15 mouse cellular contexts compared by ENCODE assay signal in the genomic region with DNA sequence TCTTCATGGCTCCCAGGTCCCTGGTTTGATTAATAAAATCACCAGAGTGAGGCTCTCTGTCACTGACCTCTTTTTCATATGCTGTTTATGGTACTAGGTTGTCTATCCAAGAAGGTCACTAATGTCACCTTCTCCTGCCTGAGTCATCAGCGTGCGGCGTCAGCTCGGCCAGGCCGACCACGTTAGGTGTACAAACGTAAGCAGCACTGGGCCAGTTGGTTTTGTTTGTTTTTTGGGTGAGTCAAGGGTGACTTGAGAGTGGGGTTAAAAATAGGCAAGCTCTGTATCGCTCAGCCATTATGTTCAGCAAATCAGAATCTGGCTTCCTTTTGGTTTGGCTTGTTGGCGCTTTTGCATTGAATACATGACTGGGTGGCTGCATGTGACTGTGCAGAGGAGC.
DNase-seq lines count a peak whose midpoint lies in the region; ATAC-seq lines count a peak whose summit lies in the region.
"Had no signal": no experiment of that assay in that cellular context is flagged by ENCODE, and none has a peak within 500 bp of the region (broad histone marks: within the 10 kb centered on the region; RNA-seq: fewer than 3 reads in every experiment).

No protein-coding gene starts in this region.

- H3K9me3 ChIP-seq in lung, embryonic 16.5 days (ENCODE audit: control insufficient read depth, low read length), result 0 out of 2 replicates have a peak, but pooled peaks cover 2% of the 10 kb centered on the region
- H3K9me3 ChIP-seq in midbrain, embryonic 11.5 days (ENCODE audit: control insufficient read depth, low read length), result peaks cover under 1% of the 10 kb centered on the region; the same call in 1 of the 2 replicates
- H3K9me3 ChIP-seq in forebrain, embryonic 11.5 days (ENCODE audit: control insufficient read depth, low read length), result no peaks in the 10 kb centered on the region
- H3K9me3 ChIP-seq: neural tube, embryonic 15.5 days had no signal

- H3K36me3 ChIP-seq in lung, embryonic 16.5 days (ENCODE audit: control insufficient read depth, insufficient read depth, low read length), result peaks cover 2% of the 10 kb centered on the region; the same call in 1 of the 2 replicates
- H3K36me3 ChIP-seq in midbrain, embryonic 11.5 days (ENCODE audit: control insufficient read depth, insufficient read depth, low read length), result no peaks in the 10 kb centered on the region
- no peaks in the 10 kb centered on the region for H3K36me3 ChIP-seq in forebrain, embryonic 11.5 days (ENCODE audit: control insufficient read depth, insufficient read depth, low read length)
- H3K36me3 ChIP-seq: neural tube, embryonic 15.5 days had no signal

- peak; percentile 30 to 32 for DNase-seq in heart, adult 18-20 months
- no peak for DNase-seq in heart, postnatal 25 days (ENCODE audit: low spot score)
- peak; percentile 28 to 57 for DNase-seq in urinary bladder, postnatal 36 days (ENCODE audit: low spot score in 2 of 2)
- DNase-seq in urinary bladder, postnatal 10 days (ENCODE audit: low spot score), result no peak
- DNase-seq in midbrain, embryonic 11.5 days (ENCODE audit: low spot score, missing footprints), result no peak
- DNase-seq in layer of hippocampus, adult 9-11 months, result no peak
- DNase-seq in forebrain, embryonic 11.5 days (ENCODE audit: low spot score), result no peak
- DNase-seq: adrenal gland, postnatal 25 days; cerebellum, adult 11 months; kidney, adult 2 months had no signal

- peak overlapping the region; percentile 19 for H3K27ac ChIP-seq in lung, embryonic 16.5 days (ENCODE audit: low read length)
- no peak overlapping the region for H3K27ac ChIP-seq in midbrain, embryonic 11.5 days (ENCODE audit: low read depth, low read length)
- no peak overlapping the region for H3K27ac ChIP-seq in forebrain, embryonic 11.5 days (ENCODE audit: low read depth, low read length)
- H3K27ac ChIP-seq: limb, embryonic 13.5 days; neural tube, embryonic 15.5 days had no signal

- H3K4me1 ChIP-seq in lung, embryonic 16.5 days (replicated peaks; ENCODE audit: control insufficient read depth, insufficient read depth, low read length), result peaks cover 21% of the 10 kb centered on the region
- no peaks in the 10 kb centered on the region; the same call in 1 of the 2 replicates for H3K4me1 ChIP-seq in midbrain, embryonic 11.5 days (ENCODE audit: control insufficient read depth, insufficient read depth, low read length)
- no peaks in the 10 kb centered on the region for H3K4me1 ChIP-seq in forebrain, embryonic 11.5 days (replicated peaks; ENCODE audit: control insufficient read depth, insufficient read depth, low read length)

- no peak overlapping the region for H3K4me2 ChIP-seq in lung, embryonic 16.5 days (ENCODE audit: low read depth, low read length)
- no peak overlapping the region for H3K4me2 ChIP-seq in midbrain, embryonic 11.5 days
- no peak overlapping the region for H3K4me2 ChIP-seq in forebrain, embryonic 11.5 days (ENCODE audit: low read depth, low read length, severe bottlenecking)
- H3K4me2 ChIP-seq: limb, embryonic 13.5 days; neural tube, embryonic 15.5 days had no signal

- no peak overlapping the region for H3K4me3 ChIP-seq in lung, embryonic 16.5 days (ENCODE audit: low read length)
- no peak overlapping the region for H3K4me3 ChIP-seq in midbrain, embryonic 11.5 days (ENCODE audit: low read depth, low read length)
- no peak overlapping the region for H3K4me3 ChIP-seq in forebrain, embryonic 11.5 days (ENCODE audit: low read depth, low read length)
- H3K4me3 ChIP-seq: limb, embryonic 13.5 days; neural tube, embryonic 15.5 days had no signal

- intact Hi-C loops in heart, postnatal 25 days (cut with DNase I), result no loop called here

- H3K9ac ChIP-seq in lung, embryonic 16.5 days (ENCODE audit: low read length), result no peak overlapping the region
- H3K9ac ChIP-seq in midbrain, embryonic 11.5 days (ENCODE audit: low read length), result no peak overlapping the region
- H3K9ac ChIP-seq in forebrain, embryonic 11.5 days (ENCODE audit: low read length), result no peak overlapping the region
- H3K9ac ChIP-seq: limb, embryonic 13.5 days; neural tube, embryonic 15.5 days had no signal

- peak; percentile 31 for ATAC-seq in lung, embryonic 16.5 days (ENCODE audit: low read depth)
- ATAC-seq in midbrain, embryonic 11.5 days (ENCODE audit: low FRiP score), result no peak
- ATAC-seq in forebrain, embryonic 11.5 days (replicated peaks; ENCODE audit: low FRiP score), result no peak
- ATAC-seq: forebrain, embryonic 16.5 days; midbrain, embryonic 16.5 days had no signal

- 63% methylated on average over 9 of the region's 9 CpGs for whole genome bisulfite sequencing in lung, embryonic 16.5 days
- 92% methylated on average over 9 of the region's 9 CpGs for WGBS in midbrain, embryonic 11.5 days
- 91% methylated on average over 9 of the region's 9 CpGs for WGBS in forebrain, embryonic 11.5 days

- H3K27me3 ChIP-seq in lung, embryonic 16.5 days (ENCODE audit: control insufficient read depth, insufficient read depth, low read depth, low read length), result no peaks in the 10 kb centered on the region
- no peaks in the 10 kb centered on the region for H3K27me3 ChIP-seq in midbrain, embryonic 11.5 days (ENCODE audit: control insufficient read depth, insufficient read depth, low read length)
- H3K27me3 ChIP-seq in forebrain, embryonic 11.5 days (ENCODE audit: control insufficient read depth, insufficient read depth, low read length), result no peaks in the 10 kb centered on the region
- H3K27me3 ChIP-seq: limb, embryonic 13.5 days; neural tube, embryonic 15.5 days had no signal

Comparison
In these comparisons a context has a peak if more than half of its experiments do, and no peak if none do; other contexts are left out.
1. DNase-seq: peak in heart, adult 18-20 months (2 of 2) and urinary bladder, postnatal 36 days (2 of 2); none in heart, postnatal 25 days (single experiment), urinary bladder, postnatal 10 days (single experiment), midbrain, embryonic 11.5 days (single experiment), layer of hippocampus, adult 9-11 months (single experiment) and forebrain, embryonic 11.5 days (single experiment).